Mouse (Mus musculus) spleen, postnatal 14 days (tissue): ENCODE measurements around the gene Pias3.
"Not testable (repeated sequence)": the region's sequence is repeated elsewhere in the genome, so short reads cannot be mapped to it uniquely, and the experiment has no call there.

Experiments used
- DNase-seq, 2 experiments: peaks; one replicate each; pipeline ENCODE4 v3.0.0; 2021 to 2022; ENCODE audit warnings: low spot score in 2 of 2

Gene Pias3

GRCm38 (mm10) chr3:96696198-96696765 lies at the start of gene Pias3:
Gene Pias3, plus strand, starts transcription at chr3:96696384.
- peak; percentile 49 to 55 for DNase-seq

DNA sequence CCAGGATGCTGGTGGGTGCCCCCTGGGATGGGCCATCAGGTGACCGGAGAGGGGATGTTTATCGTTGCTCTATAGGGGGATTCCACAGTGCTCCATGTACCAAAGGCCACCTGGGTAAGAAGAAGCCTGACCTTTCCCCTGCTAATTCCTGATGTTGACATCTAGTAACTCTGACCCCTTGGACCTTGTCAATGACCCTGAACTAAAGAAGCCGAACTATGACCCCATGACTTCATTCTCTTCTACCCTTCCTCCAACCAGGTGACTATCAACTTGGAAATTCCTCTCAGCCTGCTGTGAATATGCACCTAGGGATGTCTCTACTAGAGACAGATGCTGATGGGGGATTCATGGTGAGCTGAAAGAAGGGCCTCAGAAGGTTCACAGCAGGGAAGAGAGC lies 48.8 kb upstream of the Pias3 start:
- no peak for DNase-seq

DNA sequence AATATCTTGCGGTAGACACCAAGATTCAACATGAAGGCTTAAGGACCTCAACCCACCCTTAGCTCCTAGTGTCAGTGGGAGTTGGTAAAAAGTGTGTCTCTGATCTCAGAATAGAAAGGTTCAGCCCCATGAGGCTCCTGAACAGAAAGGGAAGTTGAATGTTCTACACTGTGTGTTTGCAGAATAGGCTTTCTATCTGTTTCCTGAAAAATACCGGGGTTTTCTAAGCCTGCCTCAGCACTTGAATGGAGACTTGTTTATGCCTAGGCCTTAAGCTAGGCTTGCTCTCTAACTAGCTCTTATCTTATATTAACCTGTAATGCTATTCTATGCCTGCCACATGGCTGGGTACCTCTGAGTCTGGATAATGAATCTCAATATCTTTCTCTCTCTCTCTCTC lies 35.3 kb upstream of the Pias3 start:
- DNase-seq: no peak

GRCm38 (mm10) chr3:96662731-96663316 lies 33.4 kb upstream of the Pias3 start:
- no peak for DNase-seq

DNA sequence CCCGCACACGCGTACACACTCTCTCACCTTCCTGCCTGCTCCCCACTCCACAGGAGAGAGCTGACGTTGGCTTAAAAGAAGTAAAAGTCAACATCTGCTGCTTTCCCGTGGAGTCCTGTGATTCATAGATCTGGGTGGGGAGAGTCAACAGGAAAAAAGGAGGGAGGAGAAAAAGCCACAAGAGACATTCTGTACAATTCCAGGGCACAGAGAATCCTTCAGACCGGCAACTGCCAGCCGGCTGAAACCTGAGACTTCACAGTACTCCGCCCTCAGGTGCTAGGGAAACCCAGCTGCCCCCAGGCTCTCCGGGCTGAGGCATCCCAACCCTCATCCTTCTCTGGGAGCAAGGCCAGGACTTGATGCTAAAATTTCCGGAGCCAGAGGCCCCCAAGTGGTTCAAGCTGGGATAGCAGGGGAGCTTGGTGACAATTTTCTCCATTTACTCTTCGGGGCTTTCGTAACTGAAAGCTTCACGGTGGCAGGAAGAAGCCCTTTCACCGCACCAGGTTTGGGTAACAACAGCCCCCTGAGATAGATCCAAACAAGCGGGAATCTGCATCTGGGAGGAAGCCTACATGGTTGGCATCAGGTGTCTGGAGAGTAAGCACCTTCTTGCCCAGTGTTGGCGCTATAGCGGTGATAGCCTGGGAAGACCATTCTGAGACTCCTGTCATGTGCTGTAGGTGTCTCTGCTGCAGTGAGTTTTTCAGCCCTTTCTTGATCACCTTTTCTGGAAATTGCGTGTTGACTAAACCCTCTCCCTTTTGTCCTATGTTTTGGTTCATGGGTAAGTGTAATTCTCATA lies 32.5 kb upstream of the Pias3 start:
- DNase-seq: peak; percentile 17 to 49

DNA sequence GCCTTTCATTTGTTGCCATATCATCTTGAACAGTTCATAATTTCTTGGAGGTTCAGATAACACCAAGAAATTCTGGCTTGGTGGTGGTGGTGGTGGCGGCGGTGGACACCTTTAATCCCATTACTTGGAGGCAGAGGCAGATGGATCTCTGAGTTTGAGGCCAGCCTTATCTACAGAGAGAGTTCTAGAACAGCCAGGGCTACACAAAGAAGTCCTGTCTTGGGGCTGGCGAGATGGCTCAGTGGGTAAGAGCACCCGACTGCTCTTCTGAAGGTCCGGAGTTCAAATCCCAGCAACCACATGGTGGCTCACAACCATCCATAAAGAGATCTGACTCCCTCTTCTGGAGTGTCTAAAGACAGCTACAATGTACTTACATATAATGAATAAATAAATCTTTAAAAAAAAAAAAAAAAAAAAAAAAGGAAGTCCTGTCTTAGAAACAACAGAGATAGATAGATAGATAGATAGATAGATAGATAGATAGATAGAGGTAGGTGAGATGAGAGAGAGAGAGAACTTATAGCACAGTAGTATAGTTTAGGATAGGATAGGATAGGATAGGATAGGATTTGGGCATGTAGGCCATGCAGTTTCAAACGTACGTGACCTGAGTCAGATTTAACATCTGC lies 30.3 kb upstream of the Pias3 start:
- DNase-seq: not testable (repeated sequence)

DNA sequence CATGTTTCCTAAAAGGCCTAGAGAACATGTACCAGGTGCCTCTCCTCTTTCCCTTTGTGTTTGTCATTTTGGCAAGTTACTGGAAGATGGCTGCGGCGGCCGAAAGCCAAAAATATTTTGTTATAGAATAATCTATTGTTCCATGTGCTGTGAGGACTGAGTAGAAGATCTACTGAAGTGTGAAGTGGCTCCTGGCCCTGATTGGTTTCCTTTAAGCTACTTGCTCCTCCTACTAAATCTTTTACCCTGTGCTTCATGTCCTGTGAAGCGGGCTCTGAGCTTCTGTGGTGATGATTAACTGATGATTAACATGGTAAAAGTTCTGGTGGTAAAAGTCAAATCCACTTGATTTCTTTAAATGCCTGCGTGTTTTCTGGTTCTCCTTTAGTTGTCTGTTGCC lies 29.3 kb upstream of the Pias3 start:
- no peak for DNase-seq

- no peak for DNase-seq
Measured at GRCm38 (mm10) chr3:96667316-96667715, 28.9 kb upstream of the Pias3 start.

- DNase-seq: no peak
Measured at GRCm38 (mm10) chr3:96668424-96669067, 27.6 kb upstream of the Pias3 start.

DNA sequence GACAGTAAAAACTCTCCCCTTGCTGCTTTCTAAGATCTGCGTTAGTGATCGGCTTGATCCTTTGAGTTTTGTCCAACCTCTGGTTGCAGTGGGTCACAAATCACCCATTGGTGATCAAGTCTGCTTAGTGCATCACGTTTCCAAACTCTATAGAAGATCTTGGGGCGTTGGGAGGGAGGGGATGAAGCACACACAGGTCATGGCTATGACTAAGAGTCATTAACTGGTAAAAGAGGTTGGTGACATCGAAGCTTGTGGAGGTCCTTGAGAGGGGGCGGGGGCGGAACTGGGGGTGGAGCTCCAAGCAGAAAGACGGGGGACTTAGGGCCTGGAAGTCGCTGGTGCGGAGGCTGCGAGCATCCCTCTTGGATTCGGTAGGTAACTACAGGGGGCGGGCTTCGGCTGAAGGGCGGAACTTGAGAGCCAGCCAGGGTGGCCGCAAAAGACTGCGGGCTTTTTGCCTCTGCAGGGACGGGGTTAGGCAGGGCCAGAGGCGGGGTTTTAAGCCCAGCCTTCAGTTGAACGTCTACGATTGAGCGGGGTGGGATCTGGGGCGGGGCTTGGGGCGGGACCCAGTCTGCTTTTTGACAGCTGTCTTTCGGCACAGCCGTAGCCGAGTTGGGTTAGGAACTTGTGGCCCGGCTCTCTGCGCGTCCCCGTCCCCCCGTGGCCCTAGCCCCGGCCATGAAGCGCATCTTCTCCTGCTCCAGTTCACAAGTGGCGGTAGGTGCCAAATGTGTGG lies 26.3 kb upstream of the Pias3 start, which contains the start of gene Ankrd35:
Ankrd35 (plus strand) TSS at position 405 of the 742 bp plus-strand sequence.
- peak; percentile 32 to 64 for DNase-seq

- no peak for DNase-seq
Measured at GRCm38 (mm10) chr3:96671519-96671918, 24.7 kb upstream of the Pias3 start.

GRCm38 (mm10) chr3:96673514-96673913 lies 22.7 kb upstream of the Pias3 start:
- no peak for DNase-seq

GRCm38 (mm10) chr3:96674442-96674841 lies 21.7 kb upstream of the Pias3 start:
- DNase-seq: no peak

GRCm38 (mm10) chr3:96675171-96675570 lies 21.0 kb upstream of the Pias3 start:
- no peak for DNase-seq

DNA sequence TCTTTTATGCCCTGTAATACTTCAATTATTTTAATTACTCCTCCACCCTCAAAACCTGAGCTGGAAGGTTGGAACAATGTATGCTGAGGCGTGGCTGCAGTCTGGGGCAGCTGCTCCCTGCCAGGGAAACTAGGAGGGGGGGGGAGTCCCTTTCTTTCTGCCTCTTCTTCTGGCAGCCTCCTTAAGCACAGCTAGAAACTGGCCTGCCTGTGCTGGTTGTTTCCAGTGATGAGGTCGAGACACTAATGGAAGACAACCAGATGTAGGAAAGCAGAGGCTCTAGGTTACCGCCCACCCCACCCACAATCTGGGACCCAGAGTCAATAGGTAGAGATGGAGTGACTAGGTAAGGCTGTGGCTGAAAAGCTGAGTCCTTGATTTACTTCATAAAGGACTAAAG lies 20.5 kb upstream of the Pias3 start:
- no peak for DNase-seq

GRCm38 (mm10) chr3:96678456-96678855 lies 17.7 kb upstream of the Pias3 start:
- DNase-seq: no peak

DNA sequence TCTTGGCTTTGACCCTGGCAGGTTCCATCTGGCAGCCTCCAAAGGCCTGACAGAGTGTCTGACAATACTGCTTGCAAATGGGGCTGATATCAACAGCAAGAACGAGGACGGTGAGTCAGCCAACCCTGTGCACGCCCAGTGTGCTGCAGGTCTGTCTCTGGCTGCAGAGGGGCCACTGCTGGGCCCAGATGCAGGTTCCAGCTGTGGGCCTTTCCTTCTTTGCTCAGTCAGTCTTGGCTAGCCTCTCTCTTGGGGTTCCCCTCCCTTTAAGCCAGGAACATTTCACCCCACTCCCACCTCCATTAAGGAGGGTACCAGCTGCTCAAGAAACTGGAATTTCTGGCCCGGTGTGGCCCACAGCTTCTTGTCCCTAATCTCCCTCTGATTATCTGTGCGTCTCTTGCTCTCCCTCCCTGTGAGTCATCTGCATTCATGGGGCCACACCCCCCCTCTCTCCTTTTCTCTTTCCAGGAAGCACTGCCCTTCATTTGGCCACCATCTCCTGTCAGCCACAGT lies 17.0 kb upstream of the Pias3 start:
- DNase-seq: no peak

DNA sequence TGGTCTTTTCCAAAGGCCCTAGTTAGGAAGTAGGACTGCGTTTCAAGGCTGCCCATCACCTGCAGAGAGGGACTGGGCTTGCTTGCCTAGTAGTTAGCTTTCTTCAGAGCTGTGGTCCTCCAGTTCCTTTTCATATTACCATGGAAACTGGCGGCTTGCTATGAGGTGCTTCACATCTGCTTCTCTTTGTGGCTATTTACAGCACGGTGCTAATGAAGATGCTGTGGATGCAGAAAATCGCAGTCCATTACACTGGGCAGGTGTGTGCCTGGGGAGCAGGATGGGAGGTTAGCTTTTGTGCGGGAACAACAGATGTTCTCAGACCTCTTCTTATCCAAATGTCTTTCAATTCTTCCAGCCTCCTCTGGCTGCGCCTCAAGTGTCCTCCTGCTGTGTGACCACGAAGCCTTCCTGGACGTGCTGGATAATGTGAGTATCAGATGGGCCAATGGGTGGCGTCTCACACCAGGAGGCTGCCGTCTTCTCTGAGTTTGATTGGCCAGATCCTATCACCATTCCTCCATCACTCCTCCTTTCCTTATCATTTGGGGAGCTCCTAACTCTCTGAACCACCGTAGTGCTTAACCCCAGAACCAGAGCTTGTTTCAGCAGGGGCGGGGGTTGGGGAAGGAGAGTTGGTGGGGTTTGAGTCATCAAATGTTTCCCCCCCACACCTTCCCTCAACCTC lies 15.8 kb upstream of the Pias3 start:
- no peak for DNase-seq

DNA sequence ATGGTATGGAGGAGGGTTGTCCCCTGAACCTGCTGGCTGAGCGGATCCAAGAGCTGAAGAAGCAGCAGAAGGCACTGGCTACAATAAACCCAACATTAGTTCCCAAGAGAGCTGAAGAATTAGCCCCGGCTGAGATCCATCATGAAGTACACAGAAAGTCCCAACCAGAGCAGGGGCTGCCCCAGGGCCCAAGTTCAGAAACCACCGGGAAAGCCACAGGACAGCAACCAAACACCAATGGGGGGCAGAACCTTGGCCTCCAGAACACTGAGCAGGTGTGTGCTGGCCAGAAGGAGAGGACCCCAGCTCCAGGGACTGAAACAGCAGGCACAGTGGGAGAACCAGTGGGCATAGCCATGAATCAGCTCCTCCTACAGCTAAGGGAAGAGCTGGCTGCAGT lies 12.7 kb upstream of the Pias3 start:
- no peak for DNase-seq

- DNase-seq: no peak
Measured at GRCm38 (mm10) chr3:96684151-96684821, 11.9 kb upstream of the Pias3 start.
